Mouse (Mus musculus): Measurements from ENCODE around the gene Tiam1. TPM values are rescaled to one million over a fixed set of nuclear protein-coding genes. Genes with fewer than 3 reads are reported as not detected.

Tiam1 gene
- total RNA-seq, 2 experiments from 2014 or later = 113 to 114 TPM

- DNase-seq (ENCODE audit: low spot score in 2 of 2) = no peak
Observed at GRCm38 (mm10) chr16:90007391-90007977, 136.1 kb downstream of the Tiam1 start.

GRCm38 (mm10) chr16:90003556-90003955, 140.0 kb downstream of the Tiam1 start:
- no peak for DNase-seq (ENCODE audit: low spot score in 2 of 2)

GRCm38 (mm10) chr16:89995155-89995554, 148.4 kb downstream of the Tiam1 start:
- DNase-seq (ENCODE audit: low spot score in 2 of 2) = no peak

GRCm38 (mm10) chr16:89993991-89994825, 149.4 kb downstream of the Tiam1 start:
- DNase-seq (ENCODE audit: low spot score in 2 of 2) = no peak

GRCm38 (mm10) chr16:89993506-89993905, 150.1 kb downstream of the Tiam1 start:
- no peak for DNase-seq (ENCODE audit: low spot score in 2 of 2)

- DNase-seq (ENCODE audit: low spot score in 2 of 2) = no peak
Observed at GRCm38 (mm10) chr16:89991701-89992152, 151.8 kb downstream of the Tiam1 start.

GRCm38 (mm10) chr16:89990288-89990955, 153.1 kb downstream of the Tiam1 start:
- DNase-seq (ENCODE audit: low spot score in 2 of 2) = no peak

GRCm38 (mm10) chr16:89989816-89990215, 153.8 kb downstream of the Tiam1 start:
- DNase-seq (ENCODE audit: low spot score in 2 of 2) = no peak

- DNase-seq (ENCODE audit: low spot score in 2 of 2) = no peak
Observed at GRCm38 (mm10) chr16:89986672-89987362, 156.8 kb downstream of the Tiam1 start.

GRCm38 (mm10) chr16:89985702-89986481, 157.7 kb downstream of the Tiam1 start:
- no peak for DNase-seq (ENCODE audit: low spot score in 2 of 2)

GRCm38 (mm10) chr16:89980075-89980744, 163.4 kb downstream of the Tiam1 start:
- DNase-seq (ENCODE audit: low spot score in 2 of 2) = no peak

- DNase-seq (ENCODE audit: low spot score in 2 of 2) = no peak
Observed at GRCm38 (mm10) chr16:89975441-89975840, 168.1 kb downstream of the Tiam1 start.

- no peak for DNase-seq (ENCODE audit: low spot score in 2 of 2)
Observed at GRCm38 (mm10) chr16:89973814-89974712, 169.5 kb downstream of the Tiam1 start.

- DNase-seq (ENCODE audit: low spot score in 2 of 2) = peak; percentile 26 to 48
Observed at GRCm38 (mm10) chr16:89972854-89973487, 170.6 kb downstream of the Tiam1 start.

- no peak for DNase-seq (ENCODE audit: low spot score in 2 of 2)
Observed at GRCm38 (mm10) chr16:89972018-89972417, 171.6 kb downstream of the Tiam1 start.

- DNase-seq (ENCODE audit: low spot score in 2 of 2) = peak; percentile 41 to 68
Observed at GRCm38 (mm10) chr16:89968058-89968457, 175.5 kb downstream of the Tiam1 start.

GRCm38 (mm10) chr16:89962876-89963275, 180.7 kb downstream of the Tiam1 start:
- DNase-seq (ENCODE audit: low spot score in 2 of 2) = no peak

GRCm38 (mm10) chr16:89960904-89961303, 182.7 kb downstream of the Tiam1 start:
- peak in 1 of 2 experiments; percentile 27 for DNase-seq (ENCODE audit: low spot score in 2 of 2)

Measured in left cerebral cortex, adult 18-20 months (tissue).